Mouse (Mus musculus) thymus, adult 18-20 months (tissue): Measurements from ENCODE around the gene Runx2.

Experiments
- DNase-seq, 2 experiments: peaks; one replicate each; pipeline ENCODE4 v3.0.0; 2022; ENCODE audit warnings: mixed read lengths in 2 of 2

Runx2 gene

DNA sequence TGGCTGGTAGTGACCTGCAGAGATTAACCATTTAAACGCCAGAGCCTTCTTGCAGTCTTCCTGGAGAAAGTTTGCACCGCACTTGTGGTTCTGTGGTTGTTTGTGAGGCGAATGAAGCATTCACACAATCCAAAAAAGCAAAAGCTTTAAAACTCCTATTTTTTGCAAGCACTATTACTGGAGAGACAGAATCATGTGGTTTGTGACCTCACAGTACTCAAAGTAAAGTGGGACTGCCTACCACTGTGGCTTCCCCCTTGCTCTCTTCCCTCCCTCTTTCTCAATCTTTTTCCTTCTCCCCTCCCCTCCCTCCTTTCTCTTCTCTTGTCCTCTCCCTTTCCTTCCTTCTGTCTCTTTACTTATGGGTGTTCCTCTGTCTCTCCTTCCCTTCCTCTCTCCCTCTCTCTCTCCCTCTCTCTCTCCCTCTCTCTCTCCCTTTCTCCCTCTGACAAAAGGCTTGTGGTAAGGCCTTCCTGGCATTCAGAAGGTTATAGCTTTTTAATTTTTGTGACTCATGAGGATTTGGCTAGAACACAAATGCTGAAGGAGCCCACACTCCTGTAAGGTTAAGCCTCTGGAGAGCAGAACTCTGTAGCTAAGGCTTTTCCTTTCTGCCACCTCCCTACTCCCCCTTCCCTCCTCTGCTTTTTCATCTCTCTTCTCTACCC is at the start of gene Runx2:
Runx2 (minus strand) TSS at position 290 of the 668 bp plus-strand sequence.
- DNase-seq = no peak

- no peak for DNase-seq
These were observed 48.6 kb upstream of the Runx2 start for GRCm38 (mm10) chr17:44863165-44863564.

DNA sequence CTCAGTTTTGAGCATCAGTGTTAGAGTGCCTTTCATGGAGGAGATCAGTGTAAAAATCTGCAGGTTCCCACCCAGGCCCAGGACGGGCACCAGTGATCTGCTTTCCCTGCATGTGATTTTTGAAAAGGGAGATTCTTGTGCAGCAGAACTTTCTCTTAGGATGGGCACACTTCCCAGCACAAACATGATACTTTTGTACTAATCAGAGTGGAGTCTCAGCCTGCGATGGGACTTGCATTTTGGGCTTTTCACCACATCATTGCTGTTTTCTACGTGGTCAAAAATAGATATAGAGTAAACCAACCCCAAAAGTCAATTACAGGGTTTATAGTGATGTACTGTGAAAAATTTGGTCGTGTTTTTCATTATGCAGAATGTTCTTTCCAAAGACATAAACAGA is 27.6 kb upstream of the Runx2 start:
- DNase-seq = no peak

DNA sequence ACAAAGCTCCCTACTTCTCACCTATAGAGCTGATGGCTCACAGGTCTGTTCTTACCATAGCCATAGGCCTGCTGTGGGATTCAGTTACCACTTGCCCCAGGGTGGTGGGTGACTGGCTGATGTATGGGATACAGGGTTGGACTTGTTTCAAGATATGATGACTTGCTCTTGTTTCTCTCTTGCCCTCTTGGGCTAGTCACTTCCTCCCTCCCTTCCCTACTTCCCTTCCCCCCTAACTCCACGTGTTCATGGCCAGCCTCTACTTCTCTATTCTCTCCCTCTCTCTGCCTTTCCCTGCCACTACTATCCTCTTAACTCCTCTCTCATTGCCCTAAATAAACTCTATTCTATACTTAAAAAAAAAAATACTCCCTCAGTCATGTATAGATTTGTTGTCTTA is 16.6 kb upstream of the Runx2 start:
- no peak for DNase-seq

- no peak for DNase-seq
These were observed 15.0 kb upstream of the Runx2 start for GRCm38 (mm10) chr17:44829587-44829986.

- no peak for DNase-seq
These were observed 13.4 kb upstream of the Runx2 start for GRCm38 (mm10) chr17:44827964-44828363.

- DNase-seq = no peak
These were observed 12.5 kb upstream of the Runx2 start for GRCm38 (mm10) chr17:44827124-44827523.

DNA sequence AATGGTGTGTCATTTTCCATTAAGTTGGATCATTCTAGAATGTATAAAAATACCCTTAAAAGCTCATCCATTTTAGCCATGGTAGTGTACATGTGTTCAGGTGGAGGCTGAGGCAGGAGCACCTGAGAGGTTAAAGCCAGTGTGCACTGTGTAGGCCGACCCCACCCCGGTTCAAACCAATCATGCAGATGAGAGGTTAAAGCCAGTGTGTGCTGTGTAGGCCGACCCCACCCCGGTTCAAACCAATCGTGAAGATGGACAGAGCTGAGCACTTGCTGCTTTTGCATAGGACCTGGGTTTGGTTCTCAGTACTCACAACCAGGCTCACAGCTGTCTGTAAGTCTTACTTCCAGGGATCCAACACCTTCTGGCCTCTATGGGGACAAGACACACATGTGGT is 7.3 kb upstream of the Runx2 start:
- DNase-seq = no peak

- DNase-seq = no peak
These were observed 5.2 kb upstream of the Runx2 start for GRCm38 (mm10) chr17:44819816-44820215.

DNA sequence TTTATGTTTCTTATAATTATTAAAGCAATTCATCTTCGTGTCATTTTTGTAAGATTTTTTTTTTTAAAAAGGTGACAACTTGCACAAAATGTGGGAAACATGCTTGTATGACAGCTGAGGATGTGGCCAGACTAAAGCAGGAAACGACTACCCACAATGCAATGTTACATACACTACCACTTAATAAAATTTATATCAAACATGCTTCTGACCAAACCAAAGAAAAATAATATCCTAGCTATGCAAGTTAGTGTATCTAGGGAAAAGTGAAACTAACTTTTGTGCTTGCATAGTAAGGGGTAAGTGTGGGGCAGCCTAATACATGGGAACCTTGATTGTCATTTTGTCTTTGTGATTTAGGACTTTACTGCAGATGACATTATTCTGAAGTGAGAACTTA is 4.2 kb upstream of the Runx2 start:
- no peak for DNase-seq

GRCm38 (mm10) chr17:44807031-44807430 is 7.6 kb downstream of the Runx2 start:
- no peak for DNase-seq

GRCm38 (mm10) chr17:44797331-44797730 is 17.3 kb downstream of the Runx2 start:
- DNase-seq = no peak

DNA sequence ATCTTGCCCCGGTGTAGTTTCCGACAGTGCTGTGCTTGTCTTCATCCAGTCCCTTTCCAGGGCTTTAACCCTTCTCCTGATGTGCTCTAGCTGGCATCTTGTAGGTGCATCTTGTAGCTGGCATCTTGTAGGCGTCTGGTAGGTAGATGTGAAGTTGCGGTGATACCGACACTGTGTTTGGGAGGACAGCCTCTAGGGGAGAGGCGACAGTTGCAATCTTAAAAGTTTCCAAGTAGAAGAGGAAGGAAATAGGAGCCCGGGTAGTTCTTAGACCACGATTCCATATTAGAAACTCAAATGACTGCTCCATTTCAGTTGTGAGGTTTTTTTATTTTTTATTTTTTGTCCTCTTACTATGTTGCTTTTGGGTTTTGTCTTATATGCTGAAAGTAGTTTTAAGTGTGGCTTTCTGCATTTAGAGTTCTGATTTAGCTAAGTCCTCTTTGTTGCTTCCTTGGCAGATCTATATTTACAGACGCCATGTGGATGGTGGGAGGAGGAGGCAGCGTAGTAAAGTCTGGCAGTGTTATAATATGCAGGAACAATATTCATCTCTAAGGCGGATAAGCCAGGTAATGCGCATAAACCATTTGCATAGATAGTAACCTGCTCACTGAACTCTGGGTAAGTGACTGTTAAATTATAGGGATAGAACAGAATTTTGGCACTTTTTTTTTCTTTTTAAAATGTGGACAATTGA is 22.2 kb downstream of the Runx2 start:
- DNase-seq = no peak

GRCm38 (mm10) chr17:44788982-44789747 is 25.4 kb downstream of the Runx2 start:
- DNase-seq = no peak

DNA sequence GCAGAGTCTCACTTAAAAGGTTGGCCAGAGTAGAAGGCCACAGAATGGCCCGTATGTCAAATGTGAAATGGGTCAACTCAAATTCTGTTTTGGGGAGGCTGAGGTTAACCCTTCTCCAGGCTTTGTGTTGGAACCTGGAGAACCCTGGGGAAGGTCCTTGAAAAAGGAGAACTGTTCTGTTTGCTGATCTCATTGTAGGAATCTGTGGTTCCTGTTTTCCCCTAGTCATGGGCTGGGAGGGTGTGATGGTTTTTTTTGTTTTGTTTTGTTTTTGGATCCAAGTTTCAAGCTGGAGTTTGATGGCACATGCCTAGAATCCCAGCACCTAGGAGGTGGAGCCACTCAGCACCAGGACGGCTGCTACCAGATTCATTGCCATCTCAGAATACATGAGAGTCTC is 31.5 kb downstream of the Runx2 start:
- no peak for DNase-seq

DNA sequence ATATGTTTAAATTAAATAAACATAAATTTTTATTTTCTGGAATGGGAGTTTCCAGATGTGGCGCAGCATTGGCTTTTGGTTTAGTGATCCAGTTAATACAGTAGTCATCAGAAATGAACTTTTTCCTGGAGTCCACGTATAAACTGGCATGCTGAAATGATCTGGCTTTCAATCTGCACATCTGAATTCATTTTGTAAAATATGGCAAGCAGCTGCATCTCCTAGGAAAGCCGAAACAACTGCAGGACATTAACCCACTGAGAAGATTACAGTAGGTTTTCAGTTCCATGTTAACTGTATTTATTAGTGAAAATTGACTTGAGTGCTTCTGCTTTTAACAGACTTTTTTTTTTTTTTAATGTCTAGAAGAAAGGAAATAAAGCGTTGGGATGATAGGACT is 32.2 kb downstream of the Runx2 start:
- no peak for DNase-seq

DNA sequence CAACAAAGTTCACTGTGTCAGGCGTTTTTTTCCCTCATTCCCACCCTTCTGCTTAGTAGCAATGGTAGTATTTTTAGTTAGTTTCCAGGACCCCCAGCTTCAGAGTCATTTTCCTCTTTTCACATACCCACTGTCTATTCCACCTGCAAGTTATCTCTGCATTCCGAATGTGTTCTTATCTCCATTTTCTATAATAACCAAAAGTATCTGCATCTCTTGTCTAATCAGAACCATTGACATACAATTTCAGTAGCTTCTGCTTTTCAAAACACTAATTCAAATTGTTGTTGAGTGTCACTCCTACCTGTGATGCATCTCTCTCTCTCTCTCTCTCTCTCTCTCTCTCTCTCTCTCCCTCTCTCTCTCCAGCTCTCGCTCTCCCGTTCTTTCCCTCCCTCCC is 34.2 kb downstream of the Runx2 start:
- no peak for DNase-seq

DNA sequence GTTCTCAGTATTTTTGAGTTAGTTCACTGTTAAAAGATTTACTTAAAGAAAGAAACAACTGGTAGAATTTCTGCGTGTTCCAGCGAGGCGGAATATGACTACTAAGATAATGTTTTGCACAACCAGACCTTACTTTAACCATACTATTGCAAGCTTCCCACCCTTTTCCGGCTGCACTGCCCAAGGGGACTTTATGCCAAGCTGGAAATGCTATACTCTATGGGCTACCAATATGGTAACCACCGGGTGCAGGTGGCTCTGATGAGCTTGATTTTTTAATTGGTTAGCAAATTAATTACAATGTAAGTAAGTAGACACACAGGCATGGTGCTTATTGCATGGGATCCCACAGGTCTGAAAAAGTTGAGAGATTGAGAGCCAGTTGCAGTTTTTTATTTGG is 36.5 kb downstream of the Runx2 start:
- no peak for DNase-seq

- DNase-seq = peak; percentile 68 to 78
These were observed 37.2 kb downstream of the Runx2 start for GRCm38 (mm10) chr17:44777337-44777804.

DNA sequence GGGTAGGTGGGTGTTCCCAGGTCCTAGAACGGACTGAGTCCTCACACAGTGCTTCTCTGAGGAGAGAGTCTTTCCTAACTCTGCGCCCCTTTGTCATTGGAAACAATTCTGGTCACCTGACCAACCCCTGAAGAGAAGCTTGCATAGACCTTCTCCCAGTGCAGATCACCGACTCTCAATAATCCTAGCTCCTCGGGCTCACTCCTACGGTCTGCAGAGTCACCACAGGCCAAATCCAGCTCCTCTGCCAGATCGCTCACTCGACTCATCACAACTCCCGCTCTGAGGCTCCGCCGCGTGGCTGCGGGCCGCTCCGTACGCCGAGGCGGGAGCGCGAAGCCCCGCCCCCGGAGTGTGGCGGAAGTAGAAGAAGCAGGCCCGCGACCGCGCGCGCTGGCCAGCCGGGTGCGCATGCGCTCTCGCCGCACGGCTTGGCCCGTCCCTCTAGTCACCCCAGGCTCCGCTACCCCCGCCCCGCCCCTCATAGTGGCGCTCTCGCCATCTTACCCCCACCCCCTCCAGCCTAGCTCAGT is 37.8 kb downstream of the Runx2 start, which contains the start of gene Supt3:
Supt3 (plus strand) TSS at position 415 of the 533 bp plus-strand sequence.
- peak; percentile 89 to 91 for DNase-seq

DNA sequence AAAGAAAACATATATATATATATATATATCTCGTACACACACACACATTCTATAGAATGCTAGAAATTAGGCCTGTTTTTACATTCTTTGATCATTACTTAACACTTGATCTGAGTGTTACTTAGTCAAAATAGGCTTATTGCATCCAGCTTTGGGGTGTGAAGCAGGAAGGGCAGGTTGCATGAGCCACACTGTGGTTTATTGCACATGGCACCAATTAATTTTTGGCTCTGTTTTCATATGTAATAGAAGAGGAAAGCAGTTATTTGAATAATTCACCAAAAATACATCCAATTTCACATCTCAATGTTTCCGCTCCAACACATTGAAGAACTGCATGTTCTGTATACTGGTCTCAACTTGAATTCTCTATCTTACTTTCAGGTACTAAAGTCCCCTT is 42.0 kb downstream of the Runx2 start:
- DNase-seq = no peak

DNA sequence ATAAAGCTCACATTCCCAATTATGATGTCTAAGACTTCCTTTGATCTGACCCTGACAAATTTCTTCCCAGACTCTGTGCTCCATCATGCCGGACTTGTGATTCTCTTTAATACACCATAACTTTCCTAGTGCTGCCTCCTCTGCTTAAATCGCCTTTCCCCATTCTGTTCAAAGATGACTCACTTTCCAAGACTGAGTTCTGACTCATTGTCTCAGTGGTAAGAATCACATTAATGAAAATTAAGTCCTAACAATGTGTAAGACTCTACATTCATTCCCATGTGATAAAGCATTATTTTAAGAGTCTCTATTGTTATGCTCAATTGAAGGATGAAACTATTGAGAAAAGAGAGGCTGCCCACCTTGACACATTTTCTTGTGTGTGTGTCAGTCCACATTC is 43.7 kb downstream of the Runx2 start:
- DNase-seq = no peak

DNA sequence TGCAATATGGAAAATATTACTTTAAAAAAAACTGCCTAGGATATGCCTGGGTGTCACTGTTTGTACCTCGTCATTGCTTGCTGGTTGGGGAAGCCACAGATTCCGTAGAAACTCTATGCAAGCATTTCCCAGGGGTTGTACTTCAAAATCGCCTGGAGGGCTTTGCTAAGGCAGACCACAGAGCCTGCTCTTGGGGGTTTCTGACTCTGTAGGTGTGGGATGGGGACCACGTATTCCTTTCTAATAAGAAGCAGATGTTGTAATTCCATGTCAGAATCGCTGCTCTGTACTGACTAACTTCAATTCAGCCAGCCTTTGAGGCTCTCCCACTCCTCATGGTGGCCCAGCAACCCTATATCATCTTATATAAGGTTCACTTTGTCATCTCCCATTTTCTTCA is 46.1 kb downstream of the Runx2 start:
- no peak for DNase-seq
